Mouse (Mus musculus): ENCODE data around the gene Tnp2. TPM values are rescaled to one million over a fixed set of nuclear protein-coding genes. Genes with fewer than 3 reads are reported as not detected.

The Tnp2 gene
- not detected in 2 replicates for total RNA-seq (2017)

- no peak for ATAC-seq (replicated peaks in 1 of 2; ENCODE audit: insufficient read depth in 1 of 2, low FRiP score in 2 of 2, low TSS enrichment in 1 of 2, low read depth in 1 of 2, poor library complexity in 2 of 2, severe bottlenecking in 2 of 2)
Observed at GRCm38 (mm10) chr16:10788271-10788670, at the start of gene Tnp2. TSS of gene Tnp2 (minus strand) at chr16:10788660.

GRCm38 (mm10) chr16:10837903-10838302, 49.4 kb upstream of the Tnp2 start:
- ATAC-seq (replicated peaks in 1 of 2; ENCODE audit: insufficient read depth in 1 of 2, low FRiP score in 2 of 2, low TSS enrichment in 1 of 2, low read depth in 1 of 2, poor library complexity in 2 of 2, severe bottlenecking in 2 of 2): peak in 1 of 2 experiments; percentile 10; a peak in 1 of 4 replicates

GRCm38 (mm10) chr16:10837250-10837649, 48.8 kb upstream of the Tnp2 start:
- ATAC-seq (replicated peaks in 1 of 2; ENCODE audit: insufficient read depth in 1 of 2, low FRiP score in 2 of 2, low TSS enrichment in 1 of 2, low read depth in 1 of 2, poor library complexity in 2 of 2, severe bottlenecking in 2 of 2): no peak

GRCm38 (mm10) chr16:10836388-10836787, 47.9 kb upstream of the Tnp2 start:
- ATAC-seq (replicated peaks in 1 of 2; ENCODE audit: insufficient read depth in 1 of 2, low FRiP score in 2 of 2, low TSS enrichment in 1 of 2, low read depth in 1 of 2, poor library complexity in 2 of 2, severe bottlenecking in 2 of 2): no peak

GRCm38 (mm10) chr16:10834911-10835587, 46.6 kb upstream of the Tnp2 start, which contains the start of gene Rmi2:
TSS of gene Rmi2 (plus strand) at chr16:10835059.
- ATAC-seq (replicated peaks in 1 of 2; ENCODE audit: insufficient read depth in 1 of 2, low FRiP score in 2 of 2, low TSS enrichment in 1 of 2, low read depth in 1 of 2, poor library complexity in 2 of 2, severe bottlenecking in 2 of 2): peak; percentile 71 to 79

GRCm38 (mm10) chr16:10834542-10834910, 46.1 kb upstream of the Tnp2 start:
- ATAC-seq (replicated peaks in 1 of 2; ENCODE audit: insufficient read depth in 1 of 2, low FRiP score in 2 of 2, low TSS enrichment in 1 of 2, low read depth in 1 of 2, poor library complexity in 2 of 2, severe bottlenecking in 2 of 2): no peak

- ATAC-seq (replicated peaks in 1 of 2; ENCODE audit: insufficient read depth in 1 of 2, low FRiP score in 2 of 2, low TSS enrichment in 1 of 2, low read depth in 1 of 2, poor library complexity in 2 of 2, severe bottlenecking in 2 of 2): no peak
Observed at GRCm38 (mm10) chr16:10828461-10828805, 40.0 kb upstream of the Tnp2 start.

GRCm38 (mm10) chr16:10827766-10828460, 39.5 kb upstream of the Tnp2 start:
- ATAC-seq (replicated peaks in 1 of 2; ENCODE audit: insufficient read depth in 1 of 2, low FRiP score in 2 of 2, low TSS enrichment in 1 of 2, low read depth in 1 of 2, poor library complexity in 2 of 2, severe bottlenecking in 2 of 2): 0 out of 4 replicates have a peak, but pooled peaks of 1 of the 2 experiments have one; percentile 27

GRCm38 (mm10) chr16:10827269-10827668, 38.8 kb upstream of the Tnp2 start:
- ATAC-seq (replicated peaks in 1 of 2; ENCODE audit: insufficient read depth in 1 of 2, low FRiP score in 2 of 2, low TSS enrichment in 1 of 2, low read depth in 1 of 2, poor library complexity in 2 of 2, severe bottlenecking in 2 of 2): no peak

- no peak for ATAC-seq (replicated peaks in 1 of 2; ENCODE audit: insufficient read depth in 1 of 2, low FRiP score in 2 of 2, low TSS enrichment in 1 of 2, low read depth in 1 of 2, poor library complexity in 2 of 2, severe bottlenecking in 2 of 2)
Observed at GRCm38 (mm10) chr16:10825840-10826239, 37.4 kb upstream of the Tnp2 start.

GRCm38 (mm10) chr16:10824536-10824935, 36.1 kb upstream of the Tnp2 start:
- ATAC-seq (replicated peaks in 1 of 2; ENCODE audit: insufficient read depth in 1 of 2, low FRiP score in 2 of 2, low TSS enrichment in 1 of 2, low read depth in 1 of 2, poor library complexity in 2 of 2, severe bottlenecking in 2 of 2): no peak

- ATAC-seq (replicated peaks in 1 of 2; ENCODE audit: insufficient read depth in 1 of 2, low FRiP score in 2 of 2, low TSS enrichment in 1 of 2, low read depth in 1 of 2, poor library complexity in 2 of 2, severe bottlenecking in 2 of 2): no peak
Observed at GRCm38 (mm10) chr16:10821387-10821786, 32.9 kb upstream of the Tnp2 start.

- ATAC-seq (replicated peaks in 1 of 2; ENCODE audit: insufficient read depth in 1 of 2, low FRiP score in 2 of 2, low TSS enrichment in 1 of 2, low read depth in 1 of 2, poor library complexity in 2 of 2, severe bottlenecking in 2 of 2): no peak
Observed at GRCm38 (mm10) chr16:10819966-10820365, 31.5 kb upstream of the Tnp2 start.

GRCm38 (mm10) chr16:10818579-10819135, 30.2 kb upstream of the Tnp2 start:
- no peak for ATAC-seq (replicated peaks in 1 of 2; ENCODE audit: insufficient read depth in 1 of 2, low FRiP score in 2 of 2, low TSS enrichment in 1 of 2, low read depth in 1 of 2, poor library complexity in 2 of 2, severe bottlenecking in 2 of 2)

- peak; percentile 75 for ATAC-seq (replicated peaks in 1 of 2; ENCODE audit: insufficient read depth in 1 of 2, low FRiP score in 2 of 2, low TSS enrichment in 1 of 2, low read depth in 1 of 2, poor library complexity in 2 of 2, severe bottlenecking in 2 of 2)
Observed at GRCm38 (mm10) chr16:10814864-10815263, 26.4 kb upstream of the Tnp2 start.

- no peak for ATAC-seq (replicated peaks in 1 of 2; ENCODE audit: insufficient read depth in 1 of 2, low FRiP score in 2 of 2, low TSS enrichment in 1 of 2, low read depth in 1 of 2, poor library complexity in 2 of 2, severe bottlenecking in 2 of 2)
Observed at GRCm38 (mm10) chr16:10813726-10814125, 25.3 kb upstream of the Tnp2 start.

GRCm38 (mm10) chr16:10812865-10813371, 24.5 kb upstream of the Tnp2 start, which contains the start of gene Gm11172:
TSS of gene Gm11172 (plus strand) at chr16:10812915.
- peak; percentile 19 to 29; a peak in 1 of 4 replicates for ATAC-seq (replicated peaks in 1 of 2; ENCODE audit: insufficient read depth in 1 of 2, low FRiP score in 2 of 2, low TSS enrichment in 1 of 2, low read depth in 1 of 2, poor library complexity in 2 of 2, severe bottlenecking in 2 of 2)

GRCm38 (mm10) chr16:10810376-10810775, 21.9 kb upstream of the Tnp2 start:
- ATAC-seq (replicated peaks in 1 of 2; ENCODE audit: insufficient read depth in 1 of 2, low FRiP score in 2 of 2, low TSS enrichment in 1 of 2, low read depth in 1 of 2, poor library complexity in 2 of 2, severe bottlenecking in 2 of 2): no peak

All from hematopoietic stem cell, adult 5-6 weeks (primary cell).